Mouse (Mus musculus) natural killer cell, adult 2 months (primary cell): ENCODE results near the gene Zfp692.
A peak's percentile ranks its signal among the peaks of the same experiment; 100 is the strongest.
"Not testable (repeated sequence)": the region's sequence is repeated elsewhere in the genome, so short reads cannot be mapped to it uniquely, and the experiment has no call there.

Source experiments
- DNase-seq, 2 experiments: peaks; one replicate each; pipeline ENCODE4 v3.0.0; 2022; ENCODE audit warnings: low spot score in 2 of 2

The Zfp692 gene

DNA sequence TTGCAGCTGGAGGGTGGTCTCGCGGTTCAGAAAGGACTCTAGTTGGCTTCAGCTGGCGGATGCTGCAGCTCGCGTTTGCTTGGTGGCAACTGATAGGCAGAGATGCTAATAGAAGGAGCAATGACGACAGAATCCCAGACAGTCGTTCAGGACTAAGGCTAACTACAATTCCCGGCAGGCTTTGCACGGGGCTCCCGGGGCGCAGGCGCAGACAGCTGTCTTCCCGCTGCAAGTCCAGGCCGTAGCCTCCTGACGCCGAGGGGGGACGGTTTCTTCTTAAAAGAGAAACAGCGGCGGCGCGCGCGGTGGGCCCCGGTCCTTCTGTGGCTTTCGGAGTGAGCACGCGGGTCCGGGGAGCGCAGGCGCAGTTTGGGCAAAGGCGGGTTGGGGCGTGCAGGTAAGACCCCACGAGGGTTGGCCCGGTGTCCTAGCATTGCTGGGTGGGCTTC is at the start of gene Zfp692:
Gene Zfp692 (plus strand): TSS at position 210 of the 449 bp plus-strand sequence.
- DNase-seq = peak; percentile 70 to 84

DNA sequence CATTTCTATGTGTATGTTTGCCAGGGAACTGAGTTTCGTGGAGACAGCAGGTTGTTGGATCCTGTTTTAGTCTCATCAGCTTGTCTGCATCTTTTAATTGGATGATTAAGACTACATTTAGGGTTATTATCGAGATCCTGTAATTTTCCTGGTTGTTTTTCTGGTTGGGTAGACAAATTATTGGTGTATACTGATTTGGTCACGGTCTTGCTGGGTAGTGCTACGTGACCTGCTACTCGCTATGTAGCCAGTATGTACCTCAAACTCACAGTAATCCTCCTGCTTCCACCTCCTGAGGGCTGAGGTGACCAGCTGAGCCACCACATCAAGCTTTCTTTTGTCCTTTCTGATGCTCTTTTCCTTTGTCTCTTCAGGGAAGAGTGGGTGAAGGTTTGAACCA is 49.1 kb upstream of the Zfp692 start:
- DNase-seq = no peak

DNA sequence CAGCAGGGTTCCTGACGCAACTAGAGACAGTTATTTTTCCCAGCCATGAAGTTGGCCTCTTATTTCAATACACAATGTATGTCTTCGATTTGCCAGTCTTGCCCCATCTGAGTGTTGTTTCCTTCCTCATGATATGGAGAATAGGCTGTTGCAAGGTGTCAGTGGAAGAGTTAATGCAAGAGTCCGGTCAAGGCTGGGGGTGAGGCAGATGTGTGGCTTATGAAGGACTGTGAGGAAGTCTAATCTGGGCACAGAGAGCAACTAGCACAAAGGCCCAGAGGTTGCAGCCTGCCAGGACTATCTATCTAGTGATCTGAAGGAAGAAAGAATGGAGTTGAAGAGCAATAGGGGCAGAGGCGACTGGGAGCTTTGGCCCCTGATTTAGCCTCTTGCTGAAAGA is 46.7 kb upstream of the Zfp692 start:
- no peak for DNase-seq

DNA sequence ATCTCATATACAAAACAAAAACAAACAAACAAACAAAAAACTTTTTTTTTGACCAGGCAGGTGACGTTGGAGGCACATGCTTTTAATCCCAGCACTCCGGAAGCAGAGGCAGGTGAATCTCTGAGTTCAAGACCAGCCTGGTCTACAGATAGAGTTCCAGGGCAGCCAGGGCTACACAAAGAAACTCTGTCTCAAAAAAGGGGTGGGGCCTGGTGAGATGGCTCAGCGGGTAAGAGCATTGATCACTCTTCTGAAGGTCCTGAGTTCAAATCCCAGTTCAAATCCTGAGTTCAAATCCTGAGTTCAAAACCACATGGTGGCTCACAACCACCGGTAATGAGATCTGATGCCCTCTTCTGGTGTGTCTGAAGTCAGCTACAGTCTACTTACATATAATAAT is 45.0 kb upstream of the Zfp692 start:
- no peak for DNase-seq

DNA sequence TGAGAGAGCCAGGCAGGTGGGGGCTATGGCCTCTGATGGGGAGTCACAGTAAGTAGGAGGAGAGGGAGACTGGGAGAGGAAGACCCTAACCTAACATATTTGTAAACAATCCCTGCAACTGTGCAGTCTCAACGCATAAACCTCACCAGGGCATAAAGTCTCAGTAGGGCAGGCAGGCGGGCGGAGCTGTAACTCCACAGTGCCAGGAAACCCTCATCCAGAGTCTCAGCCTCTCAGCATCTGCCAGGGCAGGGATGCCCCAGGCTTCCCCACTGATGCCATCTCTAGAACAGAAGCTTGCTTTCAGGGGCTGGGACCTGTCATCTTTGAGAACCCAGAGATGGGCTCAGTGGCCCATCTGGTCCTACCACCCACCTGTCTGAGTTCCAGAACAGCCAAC is 44.5 kb upstream of the Zfp692 start:
- DNase-seq = no peak

DNA sequence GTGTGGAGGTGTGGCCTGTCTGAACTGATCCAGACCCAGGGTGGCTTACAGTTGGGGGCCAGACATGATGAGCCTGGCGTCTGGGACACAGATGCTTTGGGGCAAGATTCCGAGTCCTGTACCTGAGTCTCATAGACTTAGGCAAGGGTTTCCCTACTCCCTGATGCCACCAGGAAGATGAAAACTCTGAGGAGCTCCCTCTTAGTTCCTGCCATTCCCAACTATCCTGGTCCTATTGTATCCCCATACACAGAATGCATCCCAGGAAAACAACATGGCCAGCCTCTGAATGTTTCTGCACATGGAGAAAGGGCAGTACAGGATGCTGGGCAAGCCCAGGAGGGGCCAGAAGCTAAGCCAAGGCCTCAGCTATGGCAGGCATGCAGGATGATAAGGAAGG is 43.4 kb upstream of the Zfp692 start:
- no peak for DNase-seq

DNA sequence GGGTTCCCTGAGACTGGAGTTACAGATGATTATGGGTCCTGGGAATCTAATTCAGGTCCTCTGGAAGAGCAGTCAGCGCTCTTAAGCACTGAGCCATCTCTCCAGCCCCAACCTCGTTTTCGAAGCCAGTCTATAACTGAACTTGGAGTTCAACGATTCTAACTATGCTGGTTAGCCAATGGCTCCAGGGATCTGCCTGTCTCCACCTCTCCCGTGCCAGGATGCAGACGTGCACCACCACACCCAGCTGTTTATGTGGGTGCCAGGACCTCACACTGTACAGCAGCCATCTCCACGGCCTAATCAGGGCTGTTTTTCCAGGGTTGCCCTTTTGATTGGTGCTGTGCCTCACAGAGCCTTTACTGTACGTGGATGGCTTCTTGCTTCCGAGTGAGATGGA is 42.3 kb upstream of the Zfp692 start:
- no peak for DNase-seq

DNA sequence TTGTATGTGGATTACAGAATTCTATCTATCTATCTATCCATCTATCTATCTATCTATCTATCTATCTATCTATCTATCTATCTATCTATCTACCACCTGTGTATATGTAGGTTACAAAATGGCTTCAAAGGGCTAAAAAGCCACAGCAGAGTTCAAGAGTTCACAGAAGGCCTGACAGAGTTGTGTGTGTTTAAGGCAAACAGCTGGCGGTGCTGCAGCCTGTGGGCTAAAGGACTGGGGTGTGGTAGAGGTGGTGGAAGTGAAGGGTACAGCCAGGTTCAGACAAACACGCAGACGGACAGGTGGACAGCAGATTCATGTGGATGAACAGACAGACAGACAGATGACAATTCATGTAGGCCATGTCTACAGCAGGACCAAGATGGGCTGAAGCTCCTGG is 38.6 kb upstream of the Zfp692 start:
- DNase-seq = no peak

DNA sequence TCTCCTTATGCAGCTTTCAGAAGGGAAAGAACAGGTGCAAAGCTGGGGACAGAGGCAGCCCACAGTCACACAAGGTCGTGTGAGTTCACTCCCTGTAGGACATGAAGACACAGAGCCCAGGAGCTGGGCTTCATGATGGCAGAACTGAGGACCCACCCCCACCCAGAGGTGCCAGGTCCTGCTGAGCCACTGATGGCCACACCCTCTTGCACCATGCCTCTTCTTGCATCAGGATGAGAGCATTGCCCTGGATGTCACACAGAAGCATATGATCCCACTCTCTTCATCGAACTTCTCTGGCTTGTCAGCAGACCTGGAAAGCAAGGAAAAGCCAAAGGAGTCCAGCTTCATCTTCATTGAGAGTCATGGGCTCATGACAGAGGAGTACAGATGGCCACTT is 32.3 kb upstream of the Zfp692 start, which contains the start of gene 4930438A08Rik:
Gene 4930438A08Rik (plus strand): TSS at position 228 of the 400 bp plus-strand sequence.
- DNase-seq = no peak

DNA sequence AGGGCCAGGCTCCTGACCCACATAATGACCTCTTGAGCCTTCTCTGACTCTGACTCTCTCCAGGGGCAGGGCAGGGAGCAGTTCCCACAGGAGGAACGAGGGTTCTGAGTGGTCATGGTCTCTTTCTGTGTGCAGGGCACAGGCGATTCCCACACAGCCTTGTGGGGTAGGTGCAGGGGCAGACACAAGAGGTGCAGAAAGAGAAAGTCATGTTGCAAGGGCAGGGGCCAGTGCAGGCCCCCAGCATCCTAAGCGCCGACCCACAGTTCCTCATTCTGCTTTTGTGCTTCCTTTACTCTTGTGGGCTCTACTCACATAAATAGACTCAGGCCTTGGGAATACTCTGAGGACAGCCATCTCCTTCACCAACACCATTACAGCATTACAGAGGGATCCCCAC is 31.1 kb upstream of the Zfp692 start:
- no peak for DNase-seq

DNA sequence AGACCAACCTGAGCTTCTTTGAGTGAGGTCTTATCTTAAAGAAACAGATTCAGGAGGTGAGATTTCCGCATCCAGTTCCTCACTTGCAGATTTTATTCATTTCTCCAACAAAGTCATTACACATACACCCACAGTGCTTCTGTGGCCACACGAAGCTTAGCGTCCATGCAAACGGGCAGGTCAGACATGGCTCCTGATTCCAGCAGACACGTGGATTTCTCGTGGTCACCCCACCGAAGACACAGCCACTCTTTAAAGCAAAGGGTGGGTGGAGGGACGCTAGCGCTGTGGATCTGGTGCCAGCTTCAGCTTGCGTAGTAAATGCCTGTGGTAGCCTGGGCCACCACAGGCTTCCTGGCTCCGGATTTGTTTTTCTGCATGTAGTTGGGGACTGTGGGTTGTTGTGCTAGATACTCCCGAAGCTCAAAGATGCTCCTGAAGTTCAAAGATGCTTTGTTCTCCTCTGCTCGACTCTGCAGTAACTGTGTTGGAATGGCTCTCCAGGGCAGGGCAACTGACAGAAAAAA is 24.8 kb upstream of the Zfp692 start:
- DNase-seq = no peak

DNA sequence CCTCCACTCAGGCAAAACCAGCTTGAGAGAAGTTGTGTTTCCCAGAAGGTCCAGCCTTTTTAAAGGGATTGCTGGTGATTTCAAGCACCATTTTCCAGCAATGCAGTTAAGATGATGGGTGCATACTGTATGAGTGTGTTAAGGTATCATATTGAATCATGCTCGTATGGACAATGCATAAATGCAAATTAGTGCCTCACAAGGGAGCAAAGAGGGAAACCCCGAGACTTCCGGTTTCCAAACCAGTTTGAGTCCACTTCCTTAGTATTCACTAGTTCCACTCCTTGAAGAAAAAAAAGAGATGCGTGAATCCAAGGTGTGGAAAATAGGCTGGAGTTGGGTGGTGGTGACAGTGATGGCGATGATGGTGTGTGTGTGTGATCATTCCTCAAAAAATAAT is 24.4 kb upstream of the Zfp692 start:
- no peak for DNase-seq

DNA sequence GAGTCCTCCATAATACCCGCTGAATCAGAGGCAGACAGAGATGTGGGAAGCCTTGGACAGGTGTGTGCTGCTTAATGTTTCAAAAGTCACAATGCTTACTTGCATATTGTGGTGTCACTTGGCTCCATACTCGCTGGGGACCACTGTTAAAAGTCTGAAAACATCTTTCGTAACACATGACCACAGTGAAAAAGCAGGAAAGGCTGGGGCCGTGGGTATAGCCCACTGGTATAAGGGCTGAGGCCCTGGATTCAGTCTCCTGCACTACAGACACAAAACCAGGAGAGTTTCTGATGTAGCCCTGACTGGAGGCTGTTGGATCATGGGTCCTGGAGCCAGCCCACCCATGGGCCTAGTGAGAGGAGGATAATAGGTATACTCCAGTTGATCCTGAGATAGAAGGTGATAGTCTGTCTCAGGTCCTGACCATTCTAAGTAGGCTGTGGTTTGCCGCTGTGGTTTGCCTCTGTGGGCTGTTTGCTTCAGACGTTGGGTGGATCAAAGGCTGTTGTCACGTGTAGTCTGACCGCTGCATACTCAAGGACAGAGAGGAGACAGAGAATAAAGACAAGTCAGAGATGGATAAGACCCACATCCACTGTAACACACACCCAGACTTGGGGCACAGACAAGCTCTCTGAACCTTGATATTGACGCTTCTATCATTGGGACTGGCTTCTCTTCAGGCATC is 16.7 kb upstream of the Zfp692 start:
- peak; percentile 76 to 88 for DNase-seq

DNA sequence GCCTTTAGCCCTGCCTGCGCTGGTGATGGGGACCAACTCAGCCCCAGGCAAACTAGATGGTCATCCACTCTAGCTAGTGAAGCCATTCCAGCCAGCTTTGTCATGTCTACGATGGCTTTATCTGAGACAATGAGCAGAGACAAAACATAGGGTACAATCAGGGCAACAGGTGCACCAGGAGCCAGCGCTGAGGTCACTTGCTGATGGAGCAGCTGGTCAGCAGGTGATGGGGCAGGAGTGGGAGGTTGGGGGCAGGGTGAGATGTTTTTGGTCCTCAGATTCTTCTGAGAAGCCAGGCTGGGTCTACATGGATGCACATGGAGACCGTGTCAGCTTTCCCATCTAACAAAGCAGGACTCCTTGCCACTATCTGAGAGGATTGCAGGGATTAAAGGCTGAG is 16.1 kb upstream of the Zfp692 start:
- no peak for DNase-seq

DNA sequence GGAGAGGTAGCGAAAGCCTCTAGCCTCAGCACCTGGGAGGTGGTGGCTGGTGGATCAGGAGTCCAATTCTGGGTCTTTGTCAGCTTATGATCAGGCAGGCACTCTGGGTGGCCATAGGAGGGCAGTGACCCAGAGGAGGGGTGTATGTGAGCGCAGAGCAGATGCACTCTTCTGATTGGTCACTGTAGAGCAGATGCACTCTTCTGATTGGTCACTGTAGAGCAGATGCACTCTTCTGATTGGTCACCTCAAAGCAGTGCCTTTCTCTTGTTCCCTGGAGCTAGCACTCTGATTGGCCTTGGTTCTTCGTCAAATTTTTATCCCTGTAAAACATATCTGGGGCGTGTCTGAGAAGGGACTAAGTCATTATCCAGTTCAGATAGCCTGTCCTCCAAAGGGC is 14.1 kb upstream of the Zfp692 start:
- DNase-seq = no peak

DNA sequence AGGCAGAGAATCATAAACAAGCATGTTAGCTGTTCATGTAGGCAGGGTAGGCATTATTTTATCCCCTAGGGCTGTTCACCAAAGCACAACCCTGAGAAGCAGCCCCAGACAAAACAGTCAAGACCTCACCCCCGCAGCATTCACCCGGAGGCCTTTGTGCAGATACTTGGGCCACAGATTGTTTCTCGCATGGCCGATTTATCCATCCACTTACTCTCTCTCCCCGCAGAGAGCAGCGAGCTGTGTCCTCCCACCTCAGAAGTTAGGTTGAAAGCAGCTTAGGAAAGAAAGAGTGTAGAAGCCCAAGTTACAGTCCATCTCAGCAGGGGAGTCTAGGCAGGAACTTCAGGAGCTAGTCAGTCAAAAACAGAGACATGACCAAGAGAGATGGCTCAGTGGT is 9.5 kb upstream of the Zfp692 start:
- DNase-seq = no peak

DNA sequence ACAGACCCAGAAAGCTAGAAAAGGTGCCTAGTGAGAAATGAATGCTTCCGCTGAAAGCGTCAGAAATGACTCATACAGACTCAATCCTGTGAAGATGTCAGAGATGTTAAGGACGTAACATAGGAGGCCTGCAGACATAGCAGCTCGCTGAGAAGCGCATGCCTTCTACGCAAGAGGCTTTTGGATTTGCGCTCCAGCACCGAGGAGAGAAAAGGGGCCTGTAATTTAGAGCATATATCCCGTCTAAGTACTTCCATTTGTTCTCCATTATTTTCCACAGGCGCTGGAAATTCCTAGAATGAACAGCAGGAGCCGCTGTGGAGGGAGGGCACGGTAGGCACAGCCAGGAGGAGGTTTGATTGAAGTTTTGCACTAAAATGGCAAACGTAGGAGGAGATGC is 5.8 kb upstream of the Zfp692 start:
- DNase-seq = peak; percentile 65

DNA sequence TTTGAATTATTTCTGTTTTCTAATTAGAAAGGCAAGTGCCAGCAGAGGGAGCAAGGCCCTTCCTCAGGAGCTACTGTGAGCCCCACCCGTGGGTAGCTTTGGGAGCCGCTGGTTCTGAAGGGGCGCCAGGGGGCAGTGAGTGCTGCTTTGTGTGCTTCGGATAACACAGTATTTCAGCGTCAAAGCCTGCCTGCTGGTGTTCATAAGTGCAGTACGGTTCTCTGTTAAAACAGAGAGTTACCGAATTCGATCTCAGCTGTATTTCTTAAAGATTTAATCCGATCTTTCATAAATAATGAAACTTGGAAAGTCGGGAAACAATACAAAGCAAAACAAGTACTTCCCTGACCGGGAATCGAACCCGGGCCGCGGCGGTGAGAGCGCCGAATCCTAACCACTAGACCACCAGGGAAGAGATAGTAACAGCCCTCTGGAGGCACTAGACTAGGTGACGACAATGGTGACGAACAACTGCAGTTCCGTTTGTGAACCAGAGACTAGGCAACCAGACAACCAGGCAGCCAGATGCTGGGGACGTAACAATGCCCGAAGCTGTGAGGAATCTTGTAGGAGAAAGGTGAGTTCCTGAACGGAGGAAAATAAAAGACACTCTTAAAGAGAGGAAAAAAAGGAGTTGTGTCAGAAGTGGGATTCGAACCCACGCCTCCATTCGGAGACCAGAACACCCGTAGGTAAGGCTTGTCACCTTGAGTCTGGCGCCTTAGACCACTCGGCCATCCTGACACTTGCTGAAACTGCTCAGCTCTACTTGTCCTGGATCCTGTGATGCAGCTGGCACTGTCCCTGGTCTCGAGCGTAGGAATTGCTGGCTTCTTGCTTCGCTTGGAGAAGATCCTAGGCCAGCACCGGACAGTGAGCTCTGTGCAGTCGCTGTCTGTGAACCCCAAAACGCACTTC is 4.8 kb upstream of the Zfp692 start:
- DNase-seq = peak; percentile 96 to 97

DNA sequence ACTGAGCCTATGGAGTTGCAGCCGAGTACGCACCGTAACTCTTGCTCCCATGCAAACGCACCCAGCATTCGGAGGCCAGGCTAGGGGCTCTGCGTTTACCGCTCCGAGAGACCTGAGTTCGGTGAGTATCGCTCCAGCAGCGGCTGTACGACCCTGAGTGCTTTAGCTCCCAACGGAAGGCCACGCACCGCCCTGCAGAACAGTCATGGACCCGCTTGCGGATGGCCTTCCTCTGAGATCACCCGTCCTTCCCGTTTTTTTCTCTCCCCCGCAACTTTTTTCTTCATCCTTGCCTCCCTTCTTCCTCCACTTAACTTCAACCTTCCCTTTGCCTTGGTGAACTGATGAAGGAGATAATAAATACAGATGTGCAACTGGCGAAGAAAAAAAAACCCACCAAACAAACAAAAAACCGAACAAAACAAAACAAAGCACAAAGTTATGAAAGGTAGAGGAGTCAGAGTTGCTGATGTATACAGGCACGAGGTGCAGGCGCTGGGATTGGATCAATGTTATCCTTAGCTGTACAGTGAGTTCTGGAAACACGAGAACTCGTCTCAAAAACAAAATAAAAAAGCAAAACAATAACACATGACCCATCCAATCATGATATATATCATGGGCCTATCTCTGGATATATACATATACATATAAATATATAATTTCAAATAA is 4.0 kb upstream of the Zfp692 start:
- DNase-seq = no peak

DNA sequence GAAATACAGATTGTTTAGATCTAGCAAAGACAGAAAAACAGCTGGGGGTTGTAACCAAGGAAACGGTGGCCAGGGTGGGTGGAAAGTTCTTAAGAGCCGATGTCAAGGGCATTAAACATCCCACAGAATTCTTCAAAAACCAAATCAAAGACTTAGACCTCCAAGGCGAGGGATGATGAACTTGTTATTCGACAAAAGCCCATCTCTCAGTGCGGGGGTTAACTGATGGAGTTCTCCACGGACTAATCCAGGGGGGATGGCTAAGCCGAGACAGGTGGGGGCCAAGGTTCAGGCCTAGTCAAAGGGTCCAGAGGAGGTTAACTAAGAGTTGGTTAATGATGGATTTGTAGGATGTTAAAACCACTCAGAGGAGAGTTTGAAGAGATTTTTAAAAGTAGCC is 3.3 kb upstream of the Zfp692 start:
- DNase-seq = no peak

DNA sequence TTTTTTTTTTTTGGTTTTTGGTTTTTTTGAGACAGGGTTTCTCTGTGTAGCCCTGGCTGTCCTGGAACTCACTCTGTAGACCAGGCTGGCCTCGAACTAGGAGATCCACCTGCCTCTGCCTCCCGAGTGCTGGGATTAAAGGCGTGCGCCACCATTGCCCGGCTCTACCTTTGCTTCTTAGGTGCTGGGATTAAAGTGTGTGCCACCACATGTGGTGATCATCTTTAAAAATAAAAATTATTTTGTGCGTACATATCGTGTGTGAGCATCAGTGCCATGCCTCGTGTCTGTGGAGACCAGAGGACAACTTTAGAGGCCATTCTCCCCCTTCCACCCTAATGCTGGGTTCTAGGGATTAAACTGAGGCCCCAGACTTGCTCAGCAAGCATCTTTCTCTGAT is 1.6 kb upstream of the Zfp692 start:
- not testable (repeated sequence) for DNase-seq

DNA sequence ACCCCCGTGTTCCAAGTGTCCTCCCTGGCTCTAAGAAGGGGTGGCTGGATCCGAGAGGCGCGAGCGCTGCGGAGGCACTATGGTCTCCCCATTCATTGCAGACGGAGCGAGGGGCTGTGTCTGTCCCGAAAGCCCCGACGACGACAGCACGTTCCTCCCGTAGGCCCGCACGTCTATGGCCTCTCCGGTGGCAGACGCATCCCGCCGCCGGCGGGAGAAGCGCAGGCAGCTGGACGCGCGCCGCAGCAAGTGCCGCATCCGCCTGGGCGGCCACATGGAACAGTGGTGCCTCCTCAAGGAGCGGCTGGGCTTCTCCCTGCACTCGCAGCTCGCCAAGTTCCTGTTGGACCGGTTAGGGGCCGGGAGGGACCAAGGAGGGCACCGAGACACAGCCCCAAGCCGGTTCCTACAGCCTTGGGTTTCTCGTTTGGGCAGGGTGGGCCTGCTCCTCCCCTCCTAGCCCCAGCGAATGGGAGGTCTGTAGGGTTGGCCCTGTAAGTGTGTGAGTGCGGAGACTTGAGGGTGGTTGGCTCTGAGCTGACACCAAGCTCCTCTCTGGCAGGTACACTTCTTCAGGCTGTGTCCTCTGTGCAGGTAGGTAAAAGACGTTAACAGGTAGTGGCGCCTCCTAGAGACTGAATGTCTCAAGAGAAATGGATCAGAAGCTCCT is 677 bp downstream of the Zfp692 start:
- DNase-seq = peak in 1 of 2 experiments; percentile 39
